Mouse (Mus musculus) lung, adult 2 months (tissue): Measurements from ENCODE around the gene Ifne.

ENCODE experiments used
- CTCF ChIP-seq: fragments of 200-500 bp; IDR thresholded peaks from 2 replicates; pipeline ENCODE4 v1.5.1; 2011; ENCODE audit warnings: mild to moderate bottlenecking, low read length, control low read depth; ENCODE audit not compliant: insufficient read depth
- POLR2A ChIP-seq: fragments of 200-500 bp; IDR thresholded peaks from 2 replicates; pipeline ENCODE4 v1.6.1; 2011; ENCODE audit warnings: low read depth, mild to moderate bottlenecking, control low read depth, low read length, borderline replicate concordance; ENCODE audit errors: extremely low read depth

DNA sequence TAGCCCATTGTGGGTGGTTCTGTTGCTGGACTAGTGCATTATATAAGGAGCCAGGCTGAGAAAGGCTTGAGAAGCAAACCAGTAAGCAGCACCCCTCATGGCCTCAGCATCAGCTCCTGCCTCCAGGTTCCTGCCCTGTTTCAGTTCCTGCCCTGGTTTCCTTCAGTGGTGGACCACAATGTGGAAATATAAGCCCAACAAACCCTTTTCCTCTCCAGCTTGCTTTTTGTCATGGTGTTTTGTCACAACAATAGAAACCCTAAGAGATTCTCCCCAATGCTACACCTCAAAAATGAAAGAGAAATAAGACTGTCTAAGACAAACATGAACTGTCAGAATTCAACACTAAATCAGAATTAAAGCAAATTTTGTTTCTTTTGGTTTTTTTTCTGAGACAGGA is 20.8 kb downstream of the Ifne start:
- TF ChIP-seq CTCF (no peak), POLR2A (no peak)
